12 mouse cellular contexts compared by ENCODE assay signal in genomic region chr19:50171849-50172248, GRCm38 (mm10).
DNase-seq lines count a peak whose midpoint lies in the region; ATAC-seq and TF ChIP-seq lines count a peak whose summit lies in the region.
"Had no signal": no experiment of that assay in that cellular context is flagged by ENCODE, and none has a peak within 500 bp of the region (broad histone marks: within the 10 kb centered on the region; RNA-seq: fewer than 3 reads in every experiment).

No protein-coding gene starts in this region.

- H3K27me3 ChIP-seq in forebrain, embryonic 14.5 days (replicated peaks; ENCODE audit: control insufficient read depth, insufficient read depth, low read length): no peaks in the 10 kb centered on the region
- no peaks in the 10 kb centered on the region for H3K27me3 ChIP-seq in forebrain, embryonic 13.5 days
- no peaks in the 10 kb centered on the region for H3K27me3 ChIP-seq in limb, embryonic 11.5 days (ENCODE audit: control insufficient read depth, insufficient read depth, low read length)
- H3K27me3 ChIP-seq in limb, embryonic 10.5 days (ENCODE audit: low read depth, poor library complexity, severe bottlenecking): no peaks in the 10 kb centered on the region
- no peaks in the 10 kb centered on the region for H3K27me3 ChIP-seq in E14TG2a.4 (ENCODE audit: insufficient read depth, low read length)
- H3K27me3 ChIP-seq in embryonic facial prominence, embryonic 10.5 days (replicated peaks; ENCODE audit: low read depth, poor library complexity, severe bottlenecking): no peaks in the 10 kb centered on the region
- H3K27me3 ChIP-seq: forebrain, embryonic 15.5 days; hindbrain, embryonic 12.5 days; limb, embryonic 13.5 days had no signal

- no peak overlapping the region for H3K27ac ChIP-seq in forebrain, embryonic 14.5 days (ENCODE audit: low read depth, low read length)
- H3K27ac ChIP-seq in forebrain, embryonic 13.5 days: no peak overlapping the region
- H3K27ac ChIP-seq in limb, embryonic 11.5 days (replicated peaks; ENCODE audit: low read depth, low read length): no peak overlapping the region
- H3K27ac ChIP-seq in limb, embryonic 10.5 days: no peak overlapping the region
- no peak overlapping the region for H3K27ac ChIP-seq in embryonic facial prominence, embryonic 10.5 days (replicated peaks)
- H3K27ac ChIP-seq: forebrain, embryonic 15.5 days; hindbrain, embryonic 12.5 days; limb, embryonic 13.5 days had no signal

- H3K9ac ChIP-seq in forebrain, embryonic 14.5 days (ENCODE audit: low read length): no peak overlapping the region
- H3K9ac ChIP-seq in forebrain, embryonic 13.5 days: no peak overlapping the region
- H3K9ac ChIP-seq in limb, embryonic 11.5 days (ENCODE audit: low read length): no peak overlapping the region
- H3K9ac ChIP-seq: forebrain, embryonic 15.5 days; hindbrain, embryonic 12.5 days; limb, embryonic 13.5 days had no signal

- no peak overlapping the region for H3K4me2 ChIP-seq in forebrain, embryonic 14.5 days (ENCODE audit: low read length)
- H3K4me2 ChIP-seq in forebrain, embryonic 13.5 days: no peak overlapping the region
- no peak overlapping the region for H3K4me2 ChIP-seq in limb, embryonic 11.5 days (ENCODE audit: low read depth, severe bottlenecking)
- H3K4me2 ChIP-seq: forebrain, embryonic 15.5 days; hindbrain, embryonic 12.5 days; limb, embryonic 13.5 days had no signal

- WGBS in forebrain, embryonic 14.5 days: 70% methylated on average over 4 of the region's 4 CpGs
- WGBS in forebrain, embryonic 13.5 days: 64% methylated on average over 4 of the region's 4 CpGs
- 66% methylated on average over 4 of the region's 4 CpGs for WGBS in limb, embryonic 11.5 days
- WGBS in limb, embryonic 10.5 days: 77% methylated on average over 4 of the region's 4 CpGs
- 67% methylated on average over 4 of the region's 4 CpGs for WGBS in embryonic facial prominence, embryonic 10.5 days

- DNase-seq in forebrain, embryonic 14.5 days (ENCODE audit: low spot score): peak; percentile 23
- DNase-seq in limb, embryonic 11.5 days (ENCODE audit: low spot score): peak; percentile 26
- DNase-seq in limb, embryonic 10.5 days (ENCODE audit: low spot score): no peak
- DNase-seq in embryonic facial prominence, embryonic 10.5 days (ENCODE audit: low spot score): peak; percentile 18
- DNase-seq in urinary bladder, postnatal 25 days (ENCODE audit: low spot score): no peak

- no peaks in the 10 kb centered on the region for H3K4me1 ChIP-seq in forebrain, embryonic 14.5 days (ENCODE audit: control insufficient read depth, insufficient read depth, low read length)
- H3K4me1 ChIP-seq in forebrain, embryonic 13.5 days: no peaks in the 10 kb centered on the region
- H3K4me1 ChIP-seq in limb, embryonic 11.5 days (ENCODE audit: control insufficient read depth, insufficient read depth, low read length): no peaks in the 10 kb centered on the region
- H3K4me1 ChIP-seq in limb, embryonic 10.5 days: no peaks in the 10 kb centered on the region
- H3K4me1 ChIP-seq in E14TG2a.4 (replicated peaks; ENCODE audit: low read depth, low read length): no peaks in the 10 kb centered on the region
- no peaks in the 10 kb centered on the region for H3K4me1 ChIP-seq in embryonic facial prominence, embryonic 10.5 days
- H3K4me1 ChIP-seq: forebrain, embryonic 15.5 days; hindbrain, embryonic 12.5 days; limb, embryonic 13.5 days had no signal

- no peak overlapping the region for H3K4me3 ChIP-seq in forebrain, embryonic 14.5 days (ENCODE audit: low read depth, low read length)
- no peak overlapping the region for H3K4me3 ChIP-seq in forebrain, embryonic 13.5 days
- no peak overlapping the region for H3K4me3 ChIP-seq in limb, embryonic 11.5 days (ENCODE audit: low read depth, low read length)
- no peak overlapping the region for H3K4me3 ChIP-seq in limb, embryonic 10.5 days
- H3K4me3 ChIP-seq in E14TG2a.4 (replicated peaks; ENCODE audit: low read length): no peak overlapping the region
- no peak overlapping the region for H3K4me3 ChIP-seq in embryonic facial prominence, embryonic 10.5 days
- H3K4me3 ChIP-seq: forebrain, embryonic 15.5 days; hindbrain, embryonic 12.5 days; limb, embryonic 13.5 days had no signal

- no peaks in the 10 kb centered on the region for H3K9me3 ChIP-seq in forebrain, embryonic 14.5 days (replicated peaks; ENCODE audit: control insufficient read depth, low read length)
- H3K9me3 ChIP-seq in forebrain, embryonic 13.5 days (replicated peaks): no peaks in the 10 kb centered on the region
- H3K9me3 ChIP-seq in limb, embryonic 11.5 days (ENCODE audit: control insufficient read depth, low read length): no peaks in the 10 kb centered on the region
- H3K9me3 ChIP-seq in limb, embryonic 10.5 days (replicated peaks): no peaks in the 10 kb centered on the region
- no peaks in the 10 kb centered on the region for H3K9me3 ChIP-seq in E14TG2a.4 (ENCODE audit: low read length)
- no peaks in the 10 kb centered on the region for H3K9me3 ChIP-seq in embryonic facial prominence, embryonic 10.5 days
- H3K9me3 ChIP-seq: forebrain, embryonic 15.5 days; hindbrain, embryonic 12.5 days; limb, embryonic 13.5 days had no signal

- peak; percentile 34 for TF ChIP-seq CTCF in E14TG2a.4 (conservative IDR thresholded peaks at IDR 0.05; ENCODE audit: low read length)

- ATAC-seq in forebrain, embryonic 14.5 days: no peak
- ATAC-seq in forebrain, embryonic 13.5 days: no peak
- no peak for ATAC-seq in limb, embryonic 11.5 days (ENCODE audit: insufficient number of reproducible peaks, low FRiP score, low TSS enrichment, low read depth)
- ATAC-seq in monocyte, adult 5-6 weeks (replicated peaks; ENCODE audit: insufficient number of reproducible peaks, low FRiP score, low TSS enrichment, poor library complexity, severe bottlenecking): no peak
- ATAC-seq: forebrain, embryonic 15.5 days had no signal

- no peaks in the 10 kb centered on the region for H3K36me3 ChIP-seq in forebrain, embryonic 14.5 days (ENCODE audit: control insufficient read depth, insufficient read depth, low read length)
- H3K36me3 ChIP-seq in forebrain, embryonic 13.5 days (ENCODE audit: poor library complexity, severe bottlenecking): peaks cover 5% of the 10 kb centered on the region; the same call in 1 of the 2 replicates
- no peaks in the 10 kb centered on the region for H3K36me3 ChIP-seq in limb, embryonic 11.5 days (ENCODE audit: control insufficient read depth, insufficient read depth, low read length)
- H3K36me3 ChIP-seq in limb, embryonic 10.5 days: no peaks in the 10 kb centered on the region
- no peaks in the 10 kb centered on the region for H3K36me3 ChIP-seq in E14TG2a.4 (ENCODE audit: insufficient read depth, low read length)
- no peaks in the 10 kb centered on the region for H3K36me3 ChIP-seq in embryonic facial prominence, embryonic 10.5 days (replicated peaks)
- H3K36me3 ChIP-seq: forebrain, embryonic 15.5 days; G1E; hindbrain, embryonic 12.5 days; limb, embryonic 13.5 days had no signal

Comparison
In these comparisons a context has a peak if more than half of its experiments do, and no peak if none do; other contexts are left out.
1. DNase-seq: peak in forebrain, embryonic 14.5 days (single experiment), limb, embryonic 11.5 days (single experiment) and embryonic facial prominence, embryonic 10.5 days (single experiment); none in limb, embryonic 10.5 days (single experiment) and urinary bladder, postnatal 25 days (single experiment).